Comparison of ENCODE assay signal across 8 mouse cellular contexts in the genomic region with DNA sequence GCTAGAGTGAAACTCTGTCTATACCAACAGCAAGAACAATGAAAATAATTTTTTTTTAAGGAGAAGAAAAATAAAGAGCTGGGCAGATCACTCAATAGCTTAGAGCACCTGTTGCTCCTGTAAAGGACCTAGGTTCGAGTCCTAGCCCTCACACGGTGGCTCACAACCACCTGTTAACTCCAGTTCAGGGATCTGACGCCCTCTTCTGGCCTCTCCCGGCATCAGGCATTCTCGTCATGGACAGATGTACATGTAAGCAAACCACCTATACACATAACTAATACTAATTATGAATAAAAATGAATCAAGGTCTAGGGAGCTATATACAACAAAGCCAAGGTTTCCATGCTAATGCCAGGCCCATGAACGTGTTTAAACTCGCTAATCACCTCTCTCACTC. TPM values are rescaled to one million over a fixed set of nuclear protein-coding genes. Genes with fewer than 3 reads are reported as not detected.
A peak's percentile ranks its signal among the peaks of the same experiment; 100 is the strongest.
DNase-seq lines count a peak whose midpoint lies in the region; ATAC-seq and TF ChIP-seq lines count a peak whose summit lies in the region.

No protein-coding gene starts in this region.

- TF ChIP-seq POLR2A in brain, embryonic 14.5 days (IDR thresholded peaks at IDR 0.05; ENCODE audit: borderline replicate concordance, extremely low read depth, insufficient read depth, insufficient read length, poor library complexity, severe bottlenecking): no peak

- no peak for DNase-seq in kidney, postnatal 25 days
- no peak for DNase-seq in brain, embryonic 14.5 days (ENCODE audit: low read depth)
- DNase-seq in midbrain, postnatal 0 days (ENCODE audit: low spot score): no peak
- no peak for DNase-seq in urinary bladder, postnatal 14 days (ENCODE audit: low spot score)
- DNase-seq in gastrocnemius, postnatal 10 days: no peak
- DNase-seq in cerebellum, adult 11 months: no peak

- TF ChIP-seq CTCF in brain, embryonic 14.5 days (IDR thresholded peaks at IDR 0.05; ENCODE audit: borderline replicate concordance, extremely low read depth, insufficient read depth, insufficient read length): peak; percentile 5; the same call in 1 of the 2 replicates
- peak; percentile 33 for TF ChIP-seq CTCF in midbrain, postnatal 0 days (IDR thresholded peaks at IDR 0.05)

- no peaks in the 10 kb centered on the region for H3K9me3 ChIP-seq in kidney, embryonic 15.5 days (replicated peaks)
- H3K9me3 ChIP-seq in hindbrain, embryonic 16.5 days (ENCODE audit: control insufficient read depth, low read length): no peaks in the 10 kb centered on the region
- H3K9me3 ChIP-seq in midbrain, postnatal 0 days (ENCODE audit: low read length): no peaks in the 10 kb centered on the region

- H3K36me3 ChIP-seq in kidney, embryonic 15.5 days: peaks cover 38% of the 10 kb centered on the region
- peaks cover 4% of the 10 kb centered on the region; the same call in 1 of the 2 replicates for H3K36me3 ChIP-seq in hindbrain, embryonic 16.5 days (ENCODE audit: control insufficient read depth, insufficient read depth, low read length)
- peaks cover 11% of the 10 kb centered on the region; the same call in 1 of the 2 replicates for H3K36me3 ChIP-seq in midbrain, postnatal 0 days (ENCODE audit: insufficient read depth, low read length)

- peak overlapping the region; percentile 84 for H3K4me3 ChIP-seq in kidney, embryonic 15.5 days (replicated peaks)
- H3K4me3 ChIP-seq in hindbrain, embryonic 16.5 days (ENCODE audit: low read length): peak overlapping the region; percentile 97
- peak overlapping the region; percentile 86 for H3K4me3 ChIP-seq in midbrain, postnatal 0 days (ENCODE audit: low read depth, low read length)

- 76% methylated on average over 7 of the region's 7 CpGs for WGBS in kidney, embryonic 15.5 days
- WGBS in hindbrain, embryonic 16.5 days: 65% methylated on average over 7 of the region's 7 CpGs
- 71% methylated on average over 7 of the region's 7 CpGs for WGBS in midbrain, postnatal 0 days

- peaks cover 18% of the 10 kb centered on the region for H3K4me1 ChIP-seq in kidney, embryonic 15.5 days
- peaks cover 16% of the 10 kb centered on the region for H3K4me1 ChIP-seq in hindbrain, embryonic 16.5 days (ENCODE audit: control insufficient read depth, insufficient read depth, low read depth, low read length)
- H3K4me1 ChIP-seq in midbrain, postnatal 0 days (ENCODE audit: insufficient read depth, low read length): peaks cover 6% of the 10 kb centered on the region; the same call in 1 of the 2 replicates

- H3K27me3 ChIP-seq in kidney, embryonic 15.5 days: no peaks in the 10 kb centered on the region
- no peaks in the 10 kb centered on the region for H3K27me3 ChIP-seq in hindbrain, embryonic 16.5 days (replicated peaks; ENCODE audit: control insufficient read depth, insufficient read depth, low read length)
- H3K27me3 ChIP-seq in midbrain, postnatal 0 days (ENCODE audit: insufficient read depth, low read length): no peaks in the 10 kb centered on the region

- H3K27ac ChIP-seq in kidney, embryonic 15.5 days: no peak overlapping the region
- H3K27ac ChIP-seq in hindbrain, embryonic 16.5 days (ENCODE audit: low read depth, low read length): no peak overlapping the region
- no peak overlapping the region for H3K27ac ChIP-seq in midbrain, postnatal 0 days (ENCODE audit: low read depth, low read length)

- peak overlapping the region; percentile 90 for H3K4me2 ChIP-seq in kidney, embryonic 15.5 days
- peak overlapping the region; percentile 99 for H3K4me2 ChIP-seq in hindbrain, embryonic 16.5 days (ENCODE audit: low read length)
- peak overlapping the region; percentile 96 for H3K4me2 ChIP-seq in midbrain, postnatal 0 days (ENCODE audit: low read depth, low read length, poor library complexity, severe bottlenecking)

- no peak for ATAC-seq in kidney, embryonic 15.5 days (replicated peaks; ENCODE audit: low FRiP score)
- no peak for ATAC-seq in hindbrain, embryonic 16.5 days
- ATAC-seq in midbrain, postnatal 0 days (ENCODE audit: low FRiP score): no peak

- H3K9ac ChIP-seq in kidney, embryonic 15.5 days: peak overlapping the region; percentile 83; the same call in 1 of the 2 replicates
- peak overlapping the region; percentile 90 for H3K9ac ChIP-seq in hindbrain, embryonic 16.5 days (ENCODE audit: low read depth, low read length)
- H3K9ac ChIP-seq in midbrain, postnatal 0 days (replicated peaks; ENCODE audit: low read length, poor library complexity, severe bottlenecking): no peak overlapping the region

RNA-seq across cellular contexts. Expression of gene Becn1, which starts 1.2 kb away (rescaled TPM):
- 162 and 166 TPM in 2 replicates for polyA plus RNA-seq in kidney, embryonic 15.5 days (2015; fragmentation: Nextera tagmentation; extraction: Ambion mirVana)
- 102 and 107 TPM in 2 replicates for polyA plus RNA-seq in brain, embryonic 14.5 days (2012; rRNA removed)
- polyA plus RNA-seq in hindbrain, embryonic 16.5 days (2015; fragmentation: Nextera tagmentation; extraction: Ambion mirVana): 175 and 182 TPM in 2 replicates
- total RNA-seq in midbrain, postnatal 0 days (2014; rRNA removed): 94.4 and 209 TPM in 2 replicates
- polyA plus RNA-seq in midbrain, postnatal 0 days (2015; fragmentation: Nextera tagmentation; extraction: Ambion mirVana): 145 and 150 TPM in 2 replicates
- 10 to 100 TPM; 74.5 to 76.9 TPM for total RNA-seq in gastrocnemius, postnatal 10 days (2021)

RNA-seq across cellular contexts. Expression of gene Psme3, which starts 15.1 kb away (rescaled TPM):
- polyA plus RNA-seq in kidney, embryonic 15.5 days (2015; fragmentation: Nextera tagmentation; extraction: Ambion mirVana): 153 and 156 TPM in 2 replicates
- polyA plus RNA-seq in brain, embryonic 14.5 days (2012; rRNA removed): 126 and 149 TPM in 2 replicates
- polyA plus RNA-seq in hindbrain, embryonic 16.5 days (2015; fragmentation: Nextera tagmentation; extraction: Ambion mirVana): 106 and 117 TPM in 2 replicates
- total RNA-seq in midbrain, postnatal 0 days (2014; rRNA removed): 69.1 and 74.0 TPM in 2 replicates
- polyA plus RNA-seq in midbrain, postnatal 0 days (2015; fragmentation: Nextera tagmentation; extraction: Ambion mirVana): 75.0 and 76.5 TPM in 2 replicates
- total RNA-seq in gastrocnemius, postnatal 10 days (2021): 10 to 100 TPM; 72.4 TPM

RNA-seq across cellular contexts. Expression of gene Coa3, which starts 22.0 kb away (rescaled TPM):
- polyA plus RNA-seq in kidney, embryonic 15.5 days (2015; fragmentation: Nextera tagmentation; extraction: Ambion mirVana): 185 and 195 TPM in 2 replicates
- polyA plus RNA-seq in brain, embryonic 14.5 days (2012; rRNA removed): 158 and 159 TPM in 2 replicates
- polyA plus RNA-seq in hindbrain, embryonic 16.5 days (2015; fragmentation: Nextera tagmentation; extraction: Ambion mirVana): 226 and 232 TPM in 2 replicates
- 136 and 168 TPM in 2 replicates for total RNA-seq in midbrain, postnatal 0 days (2014; rRNA removed)
- polyA plus RNA-seq in midbrain, postnatal 0 days (2015; fragmentation: Nextera tagmentation; extraction: Ambion mirVana): 204 and 229 TPM in 2 replicates
- total RNA-seq in gastrocnemius, postnatal 10 days (2021): 10 to 100 TPM; 66.3 to 74.5 TPM

RNA-seq across cellular contexts. Expression of gene Cntd1, which starts 22.1 kb away (rescaled TPM):
- polyA plus RNA-seq in kidney, embryonic 15.5 days (2015; fragmentation: Nextera tagmentation; extraction: Ambion mirVana): 1.6 and 3.1 TPM in 2 replicates
- 0.53 and 0.79 TPM in 2 replicates for polyA plus RNA-seq in brain, embryonic 14.5 days (2012; rRNA removed)
- 0.83 and 1.0 TPM in 2 replicates for polyA plus RNA-seq in hindbrain, embryonic 16.5 days (2015; fragmentation: Nextera tagmentation; extraction: Ambion mirVana)
- total RNA-seq in midbrain, postnatal 0 days (2014; rRNA removed): not detected in 2 replicates
- 0.25 and 0.42 TPM in 2 replicates for polyA plus RNA-seq in midbrain, postnatal 0 days (2015; fragmentation: Nextera tagmentation; extraction: Ambion mirVana)
- under 1 TPM; 0.14 to 0.18 TPM for total RNA-seq in gastrocnemius, postnatal 10 days (2021)

RNA-seq across cellular contexts. Expression of gene Aoc2, which starts 24.0 kb away (rescaled TPM):
- polyA plus RNA-seq in kidney, embryonic 15.5 days (2015; fragmentation: Nextera tagmentation; extraction: Ambion mirVana): 1.7 and 2.0 TPM in 2 replicates
- polyA plus RNA-seq in brain, embryonic 14.5 days (2012; rRNA removed): 10.1 and 11.5 TPM in 2 replicates
- 0.93 and 2.1 TPM in 2 replicates for polyA plus RNA-seq in hindbrain, embryonic 16.5 days (2015; fragmentation: Nextera tagmentation; extraction: Ambion mirVana)
- 5.3 and 6.7 TPM in 2 replicates for total RNA-seq in midbrain, postnatal 0 days (2014; rRNA removed)
- polyA plus RNA-seq in midbrain, postnatal 0 days (2015; fragmentation: Nextera tagmentation; extraction: Ambion mirVana): 0.64 and 0.77 TPM in 2 replicates
- 1 to 10 TPM; 1.7 to 2.3 TPM for total RNA-seq in gastrocnemius, postnatal 10 days (2021)
